Mouse (Mus musculus): Measurements from ENCODE around the gene 3110082I17Rik. TPM values are rescaled to one million over a fixed set of nuclear protein-coding genes. Genes with fewer than 3 reads are reported as not detected.

3110082I17Rik gene
- polyA plus RNA-seq, 1 experiment from 2014 or later, result 34.1 TPM

GRCm38 (mm10) chr5:139432747-139433508, 27.4 kb downstream of the 3110082I17Rik start:
- Histone ChIP-seq H3K9me3 (ENCODE audit: control insufficient read depth, low read length) (no peaks in the 10 kb centered on the region), H3K36me3 (ENCODE audit: control insufficient read depth, insufficient read depth, low read length) (no peaks in the 10 kb centered on the region), H3K27me3 (ENCODE audit: control insufficient read depth, insufficient read depth, low read length) (no peaks in the 10 kb centered on the region), H3K4me2 (no peak overlapping the region), H3K27ac (ENCODE audit: low read depth, low read length) (no peak overlapping the region), H3K9ac (ENCODE audit: low read length) (no peak overlapping the region), H3K4me3 (ENCODE audit: low read depth, low read length) (no peak overlapping the region), H3K4me1 (ENCODE audit: control insufficient read depth, insufficient read depth, low read length) (peaks cover 18% of the 10 kb centered on the region)
- 47% methylated on average over 7 of the region's 7 CpGs for WGBS
- DNase-seq (ENCODE audit: low spot score, missing footprints) (no peak), ATAC-seq (ENCODE audit: low FRiP score) (no peak)

GRCm38 (mm10) chr5:139432333-139432732, 28.0 kb downstream of the 3110082I17Rik start:
- Histone ChIP-seq H3K27ac (ENCODE audit: low read depth, low read length) (no peak overlapping the region), H3K9ac (ENCODE audit: low read length) (no peak overlapping the region), H3K36me3 (ENCODE audit: control insufficient read depth, insufficient read depth, low read length) (no peaks in the 10 kb centered on the region), H3K9me3 (ENCODE audit: control insufficient read depth, low read length) (no peaks in the 10 kb centered on the region), H3K4me2 (no peak overlapping the region), H3K4me1 (ENCODE audit: control insufficient read depth, insufficient read depth, low read length) (peaks cover 18% of the 10 kb centered on the region), H3K27me3 (ENCODE audit: control insufficient read depth, insufficient read depth, low read length) (no peaks in the 10 kb centered on the region), H3K4me3 (ENCODE audit: low read depth, low read length) (no peak overlapping the region)
- no peak for ATAC-seq (ENCODE audit: low FRiP score)
- WGBS, result 41% methylated on average over 6 of the region's 6 CpGs
- no peak for DNase-seq (ENCODE audit: low spot score, missing footprints)

GRCm38 (mm10) chr5:139429818-139430341, 30.4 kb downstream of the 3110082I17Rik start:
- Histone ChIP-seq H3K9ac (ENCODE audit: low read length) (no peak overlapping the region), H3K9me3 (ENCODE audit: control insufficient read depth, low read length) (no peaks in the 10 kb centered on the region), H3K27ac (ENCODE audit: low read depth, low read length) (no peak overlapping the region), H3K4me3 (ENCODE audit: low read depth, low read length) (no peak overlapping the region), H3K36me3 (ENCODE audit: control insufficient read depth, insufficient read depth, low read length) (no peaks in the 10 kb centered on the region), H3K4me1 (ENCODE audit: control insufficient read depth, insufficient read depth, low read length) (peaks cover 9% of the 10 kb centered on the region), H3K4me2 (no peak overlapping the region), H3K27me3 (ENCODE audit: control insufficient read depth, insufficient read depth, low read length) (no peaks in the 10 kb centered on the region)
- WGBS, result 72% methylated on average over 12 of the region's 12 CpGs
- DNase-seq (ENCODE audit: low spot score, missing footprints) (no peak), ATAC-seq (ENCODE audit: low FRiP score) (no peak)

- Histone ChIP-seq H3K4me3 (ENCODE audit: low read depth, low read length) (no peak overlapping the region), H3K36me3 (ENCODE audit: control insufficient read depth, insufficient read depth, low read length) (no peaks in the 10 kb centered on the region), H3K27me3 (ENCODE audit: control insufficient read depth, insufficient read depth, low read length) (no peaks in the 10 kb centered on the region), H3K4me1 (ENCODE audit: control insufficient read depth, insufficient read depth, low read length) (peaks cover 2% of the 10 kb centered on the region), H3K27ac (ENCODE audit: low read depth, low read length) (no peak overlapping the region), H3K9me3 (ENCODE audit: control insufficient read depth, low read length) (no peaks in the 10 kb centered on the region), H3K4me2 (no peak overlapping the region), H3K9ac (ENCODE audit: low read length) (no peak overlapping the region)
- no peak for DNase-seq (ENCODE audit: low spot score, missing footprints)
- ATAC-seq (ENCODE audit: low FRiP score), result no peak
- 90% methylated on average over 9 of the region's 9 CpGs for WGBS
These were observed 32.3 kb downstream of the 3110082I17Rik start for GRCm38 (mm10) chr5:139427989-139428388.

GRCm38 (mm10) chr5:139427001-139427400, 33.3 kb downstream of the 3110082I17Rik start:
- no peaks in the 10 kb centered on the region for H3K9me3 ChIP-seq (ENCODE audit: control insufficient read depth, low read length)
- DNase-seq (ENCODE audit: low spot score, missing footprints), result no peak
- ATAC-seq (ENCODE audit: low FRiP score), result no peak
- H3K4me2 ChIP-seq, result no peak overlapping the region
- no peak overlapping the region for H3K4me3 ChIP-seq (ENCODE audit: low read depth, low read length)
- no peaks in the 10 kb centered on the region for H3K36me3 ChIP-seq (ENCODE audit: control insufficient read depth, insufficient read depth, low read length)
- H3K27ac ChIP-seq (ENCODE audit: low read depth, low read length), result no peak overlapping the region
- H3K4me1 ChIP-seq (ENCODE audit: control insufficient read depth, insufficient read depth, low read length), result peaks cover 4% of the 10 kb centered on the region
- no peaks in the 10 kb centered on the region for H3K27me3 ChIP-seq (ENCODE audit: control insufficient read depth, insufficient read depth, low read length)
- H3K9ac ChIP-seq (ENCODE audit: low read length), result no peak overlapping the region
- 87% methylated on average over 9 of the region's 9 CpGs for WGBS

GRCm38 (mm10) chr5:139425198-139425597, 35.1 kb downstream of the 3110082I17Rik start:
- Histone ChIP-seq H3K27ac (ENCODE audit: low read depth, low read length) (no peak overlapping the region), H3K4me2 (no peak overlapping the region), H3K36me3 (ENCODE audit: control insufficient read depth, insufficient read depth, low read length) (no peaks in the 10 kb centered on the region), H3K4me3 (ENCODE audit: low read depth, low read length) (no peak overlapping the region), H3K9me3 (ENCODE audit: control insufficient read depth, low read length) (no peaks in the 10 kb centered on the region), H3K27me3 (ENCODE audit: control insufficient read depth, insufficient read depth, low read length) (no peaks in the 10 kb centered on the region), H3K9ac (ENCODE audit: low read length) (no peak overlapping the region), H3K4me1 (ENCODE audit: control insufficient read depth, insufficient read depth, low read length) (peaks cover 4% of the 10 kb centered on the region)
- no peak for DNase-seq (ENCODE audit: low spot score, missing footprints)
- 91% methylated on average over 9 of the region's 9 CpGs for WGBS
- ATAC-seq (ENCODE audit: low FRiP score), result no peak

GRCm38 (mm10) chr5:139423026-139423865, 37.1 kb downstream of the 3110082I17Rik start, which contains the start of gene Gper1:
Gper1 (plus strand) TSS chr5:139423151.
- DNase-seq (ENCODE audit: low spot score, missing footprints) (no peak), ATAC-seq (ENCODE audit: low FRiP score) (no peak)
- H3K27me3 ChIP-seq (ENCODE audit: control insufficient read depth, insufficient read depth, low read length), result no peaks in the 10 kb centered on the region
- peaks cover 13% of the 10 kb centered on the region for H3K4me1 ChIP-seq (ENCODE audit: control insufficient read depth, insufficient read depth, low read length)
- H3K4me3 ChIP-seq (ENCODE audit: low read depth, low read length), result no peak within 1 kb of the TSS
- no peaks in the 10 kb centered on the region for H3K36me3 ChIP-seq (ENCODE audit: control insufficient read depth, insufficient read depth, low read length)
- no peak within 1 kb of the TSS for H3K4me2 ChIP-seq
- WGBS, result 61% methylated on average over 21 of the region's 21 CpGs
- no peaks in the 10 kb centered on the region for H3K9me3 ChIP-seq (ENCODE audit: control insufficient read depth, low read length)
- no peak within 1 kb of the TSS; the same call in 1 of the 2 replicates for H3K9ac ChIP-seq (ENCODE audit: low read length)
- H3K27ac ChIP-seq (ENCODE audit: low read depth, low read length), result no peak within 1 kb of the TSS

GRCm38 (mm10) chr5:139418633-139419032, 41.7 kb downstream of the 3110082I17Rik start:
- Histone ChIP-seq H3K9me3 (ENCODE audit: control insufficient read depth, low read length) (no peaks in the 10 kb centered on the region), H3K4me3 (ENCODE audit: low read depth, low read length) (no peak overlapping the region), H3K4me2 (no peak overlapping the region), H3K27me3 (ENCODE audit: control insufficient read depth, insufficient read depth, low read length) (no peaks in the 10 kb centered on the region), H3K36me3 (ENCODE audit: control insufficient read depth, insufficient read depth, low read length) (no peaks in the 10 kb centered on the region), H3K4me1 (ENCODE audit: control insufficient read depth, insufficient read depth, low read length) (peaks cover 13% of the 10 kb centered on the region), H3K9ac (ENCODE audit: low read length) (peak overlapping the region; percentile 34; the same call in 1 of the 2 replicates), H3K27ac (ENCODE audit: low read depth, low read length) (peak overlapping the region; percentile 37; the same call in 1 of the 2 replicates)
- 29% methylated on average over 3 of the region's 3 CpGs for WGBS
- DNase-seq (ENCODE audit: low spot score, missing footprints), result no peak
- ATAC-seq (ENCODE audit: low FRiP score), result peak; percentile 68

GRCm38 (mm10) chr5:139418110-139418509, 42.2 kb downstream of the 3110082I17Rik start:
- no peak overlapping the region for H3K4me3 ChIP-seq (ENCODE audit: low read depth, low read length)
- H3K27me3 ChIP-seq (ENCODE audit: control insufficient read depth, insufficient read depth, low read length), result no peaks in the 10 kb centered on the region
- ATAC-seq (ENCODE audit: low FRiP score) (no peak), DNase-seq (ENCODE audit: low spot score, missing footprints) (no peak)
- 62% methylated on average over 2 of the region's 2 CpGs for WGBS
- H3K4me1 ChIP-seq (ENCODE audit: control insufficient read depth, insufficient read depth, low read length), result peaks cover 12% of the 10 kb centered on the region
- H3K9me3 ChIP-seq (ENCODE audit: control insufficient read depth, low read length), result no peaks in the 10 kb centered on the region
- no peak overlapping the region for H3K4me2 ChIP-seq
- H3K36me3 ChIP-seq (ENCODE audit: control insufficient read depth, insufficient read depth, low read length), result no peaks in the 10 kb centered on the region
- no peak overlapping the region for H3K9ac ChIP-seq (ENCODE audit: low read length)
- peak overlapping the region; percentile 37; the same call in 1 of the 2 replicates for H3K27ac ChIP-seq (ENCODE audit: low read depth, low read length)

All from midbrain, embryonic 11.5 days (tissue).